In genomic region chr14:75540216-75540995, GRCm38 (mm10) we compare ENCODE assay signal across 17 mouse cellular contexts. TPM values are rescaled to one million over a fixed set of nuclear protein-coding genes. Genes with fewer than 3 reads are reported as not detected.
DNase-seq lines count a peak whose midpoint lies in the region; ATAC-seq and TF ChIP-seq lines count a peak whose summit lies in the region.
"Had no signal": no experiment of that assay in that cellular context is flagged by ENCODE, and none has a peak within 500 bp of the region (broad histone marks: within the 10 kb centered on the region; RNA-seq: fewer than 3 reads in every experiment).

No protein-coding gene starts in this region.

- peak; percentile 18 for DNase-seq in kidney, postnatal 10 days
- DNase-seq in left cerebral cortex, adult 2 months (ENCODE audit: extremely low spot score in 1 of 2, low spot score in 2 of 2), result no peak
- no peak for DNase-seq in right cerebral cortex, postnatal 10 days (ENCODE audit: low spot score in 2 of 2)
- DNase-seq: adrenal gland, postnatal 14 days; heart, postnatal 4 days; layer of hippocampus, adult 9-11 months; right cerebral cortex, postnatal 4 days had no signal

- no peaks in the 10 kb centered on the region for H3K27me3 ChIP-seq in forebrain, embryonic 16.5 days (replicated peaks; ENCODE audit: control insufficient read depth, insufficient read depth, low read length)
- H3K27me3 ChIP-seq in hindbrain, embryonic 15.5 days, result no peaks in the 10 kb centered on the region
- H3K27me3 ChIP-seq in neural tube, embryonic 12.5 days (replicated peaks), result no peaks in the 10 kb centered on the region

- no peaks in the 10 kb centered on the region for H3K9me3 ChIP-seq in forebrain, embryonic 16.5 days (ENCODE audit: control insufficient read depth, low read length)
- H3K9me3 ChIP-seq in hindbrain, embryonic 15.5 days, result no peaks in the 10 kb centered on the region
- H3K9me3 ChIP-seq in neural tube, embryonic 12.5 days, result no peaks in the 10 kb centered on the region

- intact Hi-C loops in left cerebral cortex, adult 2 months (cut with DNase I), result no loop called here

- H3K36me3 ChIP-seq in forebrain, embryonic 16.5 days (ENCODE audit: control insufficient read depth, insufficient read depth), result no peaks in the 10 kb centered on the region
- H3K36me3 ChIP-seq in hindbrain, embryonic 15.5 days, result no peaks in the 10 kb centered on the region
- no peaks in the 10 kb centered on the region for H3K36me3 ChIP-seq in neural tube, embryonic 12.5 days

- ATAC-seq in forebrain, embryonic 16.5 days, result peak; percentile 27
- peak; percentile 58; the same call in 1 of the 2 replicates for ATAC-seq in hindbrain, embryonic 15.5 days (ENCODE audit: low FRiP score, low read depth)
- ATAC-seq in neural tube, embryonic 12.5 days (ENCODE audit: low FRiP score, low read depth), result peak; percentile 49
- no peak for ATAC-seq in megakaryocyte progenitor cell, adult 5-6 weeks (replicated peaks; ENCODE audit: poor library complexity)

- no peak overlapping the region for H3K9ac ChIP-seq in forebrain, embryonic 16.5 days (replicated peaks; ENCODE audit: low read depth, low read length)
- H3K9ac ChIP-seq in hindbrain, embryonic 15.5 days, result no peak overlapping the region
- H3K9ac ChIP-seq in neural tube, embryonic 12.5 days, result no peak overlapping the region

- no peak for TF ChIP-seq CTCF in left cerebral cortex, adult 2 months (IDR thresholded peaks at IDR 0.05)

- H3K4me3 ChIP-seq in forebrain, embryonic 16.5 days (replicated peaks; ENCODE audit: low read length), result no peak overlapping the region
- H3K4me3 ChIP-seq in hindbrain, embryonic 15.5 days, result no peak overlapping the region
- no peak overlapping the region for H3K4me3 ChIP-seq in neural tube, embryonic 12.5 days
- no peak overlapping the region for H3K4me3 ChIP-seq in left cerebral cortex, adult 2 months

- 53% methylated on average over 17 of the region's 17 CpGs for WGBS in forebrain, embryonic 16.5 days
- WGBS in hindbrain, embryonic 15.5 days, result 37% methylated on average over 17 of the region's 17 CpGs
- WGBS in neural tube, embryonic 12.5 days, result 42% methylated on average over 17 of the region's 17 CpGs

- no peak overlapping the region for H3K27ac ChIP-seq in forebrain, embryonic 16.5 days (ENCODE audit: low read length)
- peak overlapping the region; percentile 52 for H3K27ac ChIP-seq in hindbrain, embryonic 15.5 days (replicated peaks)
- H3K27ac ChIP-seq in neural tube, embryonic 12.5 days, result peak overlapping the region; percentile 69; the same call in 1 of the 2 replicates
- no peak overlapping the region for H3K27ac ChIP-seq in left cerebral cortex, adult 2 months
- H3K27ac ChIP-seq: macrophage had no signal

- peaks cover 15% of the 10 kb centered on the region for H3K4me1 ChIP-seq in forebrain, embryonic 16.5 days (replicated peaks; ENCODE audit: control insufficient read depth, insufficient read depth, low read length)
- H3K4me1 ChIP-seq in hindbrain, embryonic 15.5 days (replicated peaks), result peaks cover 18% of the 10 kb centered on the region
- H3K4me1 ChIP-seq in neural tube, embryonic 12.5 days, result peaks cover 38% of the 10 kb centered on the region

- H3K4me2 ChIP-seq in forebrain, embryonic 16.5 days (ENCODE audit: low read length), result no peak overlapping the region
- H3K4me2 ChIP-seq in hindbrain, embryonic 15.5 days, result peak overlapping the region; percentile 15; the same call in 1 of the 2 replicates
- peak overlapping the region; percentile 36 for H3K4me2 ChIP-seq in neural tube, embryonic 12.5 days (replicated peaks)

RNA-seq across cellular contexts. Expression of gene Spert, which starts 52.5 kb away (rescaled TPM):
- not detected in 2 replicates for polyA plus RNA-seq in forebrain, embryonic 16.5 days (2015; fragmentation: Nextera tagmentation; extraction: Ambion mirVana)
- polyA plus RNA-seq in hindbrain, embryonic 15.5 days (2015; fragmentation: Nextera tagmentation; extraction: Ambion mirVana), result not detected in 2 replicates
- polyA plus RNA-seq in neural tube, embryonic 12.5 days (2016; fragmentation: Nextera tagmentation; extraction: Ambion mirVana), result not detected in 2 replicates
- total RNA-seq in megakaryocyte progenitor cell, adult 5-6 weeks (2015), result not detected in 2 replicates
- not detected in 2 replicates for total RNA-seq in megakaryocyte progenitor cell, adult 5-6 weeks (2017)
- not detected for total RNA-seq in left cerebral cortex, adult 2 months (2021)
- total RNA-seq: adrenal gland, postnatal 14 days; heart, adult 8-10 months; heart, postnatal 4 days; left cerebral cortex, postnatal 4 days had no signal
- polyA plus RNA-seq: frontal cortex, adult 2 months; liver, embryonic 16.5 days; macrophage; stomach, embryonic 16.5 days had no signal

Comparison
In these comparisons a context has a peak if more than half of its experiments do, and no peak if none do; other contexts are left out.
1. H3K27ac ChIP-seq: peak in hindbrain, embryonic 15.5 days (single experiment) and neural tube, embryonic 12.5 days (single experiment); none in forebrain, embryonic 16.5 days (single experiment) and left cerebral cortex, adult 2 months (single experiment).